Mouse (Mus musculus): ENCODE data around the gene Fam208b.

DNA sequence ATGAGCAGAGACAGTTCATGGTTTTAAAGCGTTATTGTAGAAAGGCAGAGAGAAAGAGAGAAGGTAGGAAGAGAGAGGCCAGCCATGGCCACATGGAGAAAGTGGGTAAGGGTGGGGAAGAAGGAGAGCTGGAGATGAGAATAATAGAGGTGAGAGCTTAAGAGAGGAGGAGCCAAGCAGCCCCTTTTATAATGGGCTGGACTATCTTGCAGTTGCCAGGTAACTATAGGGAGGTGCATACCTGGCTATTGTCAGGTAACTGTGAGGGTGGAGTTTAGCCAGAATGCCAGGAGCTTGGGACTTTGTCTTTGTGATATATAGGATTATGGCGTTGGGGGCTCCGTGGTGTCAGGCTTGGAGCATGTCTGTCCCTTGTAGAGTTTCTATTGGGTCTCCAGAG is 16.2 kb upstream of the Fam208b start:
- TF ChIP-seq CTCF (IDR thresholded peaks at IDR 0.05; ENCODE audit: low read depth, low read length) = no peak
- TF ChIP-seq POLR2A (IDR thresholded peaks at IDR 0.05; ENCODE audit: insufficient read depth, low read length) = no peak
- TF ChIP-seq EP300 (IDR thresholded peaks at IDR 0.05; ENCODE audit: insufficient read depth, low read depth, low read length) = no peak

Measured in ES-Bruce4 (cell line).